Mouse (Mus musculus): ENCODE measurements at regions not wholly inside any gene's neighbourhood (a gene's known extent, or its start where the extent isn't known, plus 50 kb on each side); places are given as distances from the start of the nearest gene placed in this dataset.

DNA sequence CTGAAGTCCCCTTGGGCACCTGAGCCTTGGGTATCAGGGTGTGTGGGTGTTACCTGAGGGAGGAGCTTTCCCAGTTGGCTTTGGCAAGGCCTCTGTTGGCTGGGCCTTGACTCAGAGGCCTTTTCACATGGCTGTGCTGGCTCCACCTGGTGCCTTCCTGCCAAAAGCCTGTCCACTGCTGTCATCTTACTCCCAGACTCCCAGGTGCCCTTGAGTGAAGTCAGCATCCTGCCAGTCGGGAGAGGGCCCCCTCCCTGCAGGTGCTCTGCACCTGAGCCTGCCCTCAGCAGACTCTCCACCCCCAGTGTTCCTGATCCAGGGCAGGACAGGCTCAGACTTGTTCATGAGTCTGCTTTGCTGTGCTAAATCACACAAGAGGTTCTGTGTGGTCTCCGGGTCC lies 99.2 kb upstream of the Lgalsl start:
- TF ChIP-seq CTCF (IDR thresholded peaks at IDR 0.05; ENCODE audit: extremely low read depth, insufficient read length, insufficient replicate concordance, low read depth, low read length) (no peak), POLR2A (IDR thresholded peaks at IDR 0.05; ENCODE audit: low read depth, low read length) (no peak)
